Mouse (Mus musculus) testis, adult 2 months (tissue): ENCODE measurements around the gene Dbt. TPM values are rescaled to one million over a fixed set of nuclear protein-coding genes. Genes with fewer than 3 reads are reported as not detected.

Source experiments
- H3K27ac ChIP-seq: fragments of 200-500 bp; 2 replicates; pipeline ENCODE4 v1.5.1; 2012; ENCODE audit warnings: low read depth, low read length; ENCODE audit not compliant: control insufficient read depth, insufficient read depth
- H3K27me3 ChIP-seq: fragments of 200-500 bp; 2 replicates; pipeline ENCODE4 v1.6.1; 2012; ENCODE audit warnings: mild to moderate bottlenecking, low read length, moderate library complexity; ENCODE audit not compliant: control insufficient read depth, insufficient read depth
- H3K36me3 ChIP-seq: fragments of 200-500 bp; 2 replicates; pipeline ENCODE4 v1.6.1; 2012; ENCODE audit warnings: mild to moderate bottlenecking, low read length; ENCODE audit not compliant: control insufficient read depth, insufficient read depth
- H3K4me1 ChIP-seq: fragments of 200-500 bp; 2 replicates; pipeline ENCODE4 v1.6.1; 2012; ENCODE audit warnings: low read length; ENCODE audit not compliant: control insufficient read depth, insufficient read depth
- H3K4me3 ChIP-seq: fragments of 200-500 bp; 2 replicates; pipeline ENCODE4 v1.5.1; 2012; ENCODE audit warnings: low read depth, mild to moderate bottlenecking, low read length, moderate library complexity, mixed read lengths; ENCODE audit not compliant: control insufficient read depth
- CTCF ChIP-seq: fragments of 200-500 bp; IDR thresholded peaks from 2 replicates; pipeline ENCODE4 v1.5.1; 2012; ENCODE audit warnings: low read depth, mild to moderate bottlenecking, inconsistent platforms, low read length, moderate library complexity; ENCODE audit not compliant: control insufficient read depth, insufficient read depth, insufficient replicate concordance
- POLR2A ChIP-seq: fragments of 200-500 bp; IDR thresholded peaks from 2 replicates; pipeline ENCODE4 v1.6.1; 2012; ENCODE audit warnings: low read depth, mild to moderate bottlenecking, inconsistent platforms, low read length, moderate library complexity; ENCODE audit not compliant: control insufficient read depth
- polyA plus RNA-seq: library from polyadenylated mRNA; depleted of rRNA; stranded (reverse); fragments of >200 nt; gene quantifications from 2 replicates; pipeline ENCODE4 v1.2.3, GENCODE M21; 2012

Gene Dbt
- polyA plus RNA-seq, 1 experiment = 2.6 TPM

- no peak overlapping the region for H3K27ac ChIP-seq
- H3K4me3 ChIP-seq = no peak overlapping the region
- H3K4me1 ChIP-seq = no peaks in the 10 kb centered on the region
- H3K27me3 ChIP-seq = no peaks in the 10 kb centered on the region
- no peaks in the 10 kb centered on the region for H3K36me3 ChIP-seq
- no peak for TF ChIP-seq POLR2A
- no peak for TF ChIP-seq CTCF
Observed at GRCm38 (mm10) chr3:116480937-116481336, 31.9 kb upstream of the Dbt start.

GRCm38 (mm10) chr3:116482724-116483123 is 30.1 kb upstream of the Dbt start:
- H3K27ac ChIP-seq = no peak overlapping the region
- no peaks in the 10 kb centered on the region for H3K4me1 ChIP-seq
- H3K4me3 ChIP-seq = no peak overlapping the region
- no peaks in the 10 kb centered on the region; the same call in none of the 2 replicates for H3K36me3 ChIP-seq
- H3K27me3 ChIP-seq = no peaks in the 10 kb centered on the region
- no peak for TF ChIP-seq CTCF
- no peak for TF ChIP-seq POLR2A

GRCm38 (mm10) chr3:116483271-116483670 is 29.6 kb upstream of the Dbt start:
- Histone ChIP-seq H3K27me3 (no peaks in the 10 kb centered on the region), H3K4me1 (no peaks in the 10 kb centered on the region), H3K27ac (no peak overlapping the region), H3K36me3 (no peaks in the 10 kb centered on the region; the same call in none of the 2 replicates), H3K4me3 (no peak overlapping the region)
- TF ChIP-seq POLR2A = no peak
- no peak for TF ChIP-seq CTCF

GRCm38 (mm10) chr3:116490920-116491319 is 21.9 kb upstream of the Dbt start:
- no peaks in the 10 kb centered on the region for H3K27me3 ChIP-seq
- no peaks in the 10 kb centered on the region for H3K4me1 ChIP-seq
- H3K36me3 ChIP-seq = peaks cover 4% of the 10 kb centered on the region
- TF ChIP-seq POLR2A (no peak), CTCF (no peak)
- H3K27ac ChIP-seq = no peak overlapping the region
- no peak overlapping the region for H3K4me3 ChIP-seq

GRCm38 (mm10) chr3:116491923-116492454 is 20.9 kb upstream of the Dbt start:
- H3K36me3 ChIP-seq = peaks cover 4% of the 10 kb centered on the region

GRCm38 (mm10) chr3:116493658-116494057 is 19.2 kb upstream of the Dbt start:
- Histone ChIP-seq H3K27me3 (no peaks in the 10 kb centered on the region), H3K36me3 (peaks cover 4% of the 10 kb centered on the region), H3K4me1 (no peaks in the 10 kb centered on the region), H3K27ac (no peak overlapping the region), H3K4me3 (no peak overlapping the region)
- TF ChIP-seq POLR2A (no peak), CTCF (no peak)

More at GRCm38 (mm10) chr3:116491923-116492454, 20.9 kb upstream of the Dbt start:
- Histone ChIP-seq H3K27ac (no peak overlapping the region), H3K4me1 (no peaks in the 10 kb centered on the region), H3K27me3 (no peaks in the 10 kb centered on the region), H3K4me3 (no peak overlapping the region)
- TF ChIP-seq CTCF = no peak
- no peak for TF ChIP-seq POLR2A

GRCm38 (mm10) chr3:116495671-116496070 is 17.2 kb upstream of the Dbt start:
- H3K4me1 ChIP-seq = no peaks in the 10 kb centered on the region
- H3K27ac ChIP-seq = no peak overlapping the region
- H3K4me3 ChIP-seq = no peak overlapping the region
- no peak for TF ChIP-seq POLR2A
- TF ChIP-seq CTCF = no peak
- no peaks in the 10 kb centered on the region for H3K27me3 ChIP-seq
- peaks cover 5% of the 10 kb centered on the region for H3K36me3 ChIP-seq
